Mouse (Mus musculus): Measurements from ENCODE around the gene Arhgef18. TPM values are rescaled to one million over a fixed set of nuclear protein-coding genes. Genes with fewer than 3 reads are reported as not detected.

Gene Arhgef18
- polyA plus RNA-seq, 1 experiment, result 67.7 TPM

DNA sequence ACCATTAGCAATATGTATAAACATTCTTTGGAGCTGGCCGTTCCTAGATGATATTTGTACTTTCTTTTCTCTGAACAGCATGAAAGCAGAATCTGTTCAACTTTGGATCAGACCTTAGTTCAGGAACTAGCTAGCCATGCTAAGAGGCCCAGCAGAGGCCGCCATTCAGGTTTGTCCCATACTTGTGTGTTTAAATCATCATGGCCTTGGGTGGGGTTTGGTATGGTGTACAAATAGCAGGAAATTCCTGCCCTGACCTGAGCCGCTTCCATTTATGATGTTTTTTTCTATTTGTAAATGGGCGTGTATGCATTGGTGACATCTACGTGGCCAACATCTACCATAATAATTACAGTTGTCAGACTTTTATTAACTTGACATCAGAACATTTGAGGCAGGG is 32.4 kb downstream of the Arhgef18 start:
- H3K36me3 ChIP-seq (ENCODE audit: control insufficient read depth, insufficient read depth, low read length, poor library complexity, severe bottlenecking), result peaks cover 29% of the 10 kb centered on the region
- no peak overlapping the region for H3K27ac ChIP-seq (ENCODE audit: insufficient read depth, low read length)
- H3K27me3 ChIP-seq (ENCODE audit: control insufficient read depth, insufficient read depth, low read length, poor library complexity, severe bottlenecking), result no peaks in the 10 kb centered on the region
- H3K4me3 ChIP-seq (ENCODE audit: low read depth, low read length), result no peak overlapping the region
- TF ChIP-seq POLR2A (IDR thresholded peaks at IDR 0.05; ENCODE audit: insufficient read depth, low read length) (no peak), CTCF (IDR thresholded peaks at IDR 0.05; ENCODE audit: low read depth, low read length) (no peak), EP300 (IDR thresholded peaks at IDR 0.05; ENCODE audit: insufficient read depth, low read depth, low read length) (no peak)
- H3K9ac ChIP-seq (ENCODE audit: low read depth, poor library complexity, severe bottlenecking), result no peak overlapping the region
- H3K9me3 ChIP-seq (replicated peaks; ENCODE audit: control insufficient read depth, insufficient read depth, low read length, poor library complexity, severe bottlenecking), result no peaks in the 10 kb centered on the region
- peaks cover 4% of the 10 kb centered on the region for H3K4me1 ChIP-seq (ENCODE audit: control insufficient read depth, insufficient read depth, low read length)

- no peak overlapping the region for H3K4me3 ChIP-seq (ENCODE audit: low read depth, low read length)
- peaks cover 4% of the 10 kb centered on the region for H3K4me1 ChIP-seq (ENCODE audit: control insufficient read depth, insufficient read depth, low read length)
- H3K9ac ChIP-seq (ENCODE audit: low read depth, poor library complexity, severe bottlenecking), result no peak overlapping the region
- H3K27ac ChIP-seq (ENCODE audit: insufficient read depth, low read length), result 0 out of 2 replicates have a peak overlapping the region, but pooled peaks have one; percentile 46
- H3K36me3 ChIP-seq (ENCODE audit: control insufficient read depth, insufficient read depth, low read length, poor library complexity, severe bottlenecking), result peaks cover 34% of the 10 kb centered on the region
- no peaks in the 10 kb centered on the region for H3K9me3 ChIP-seq (replicated peaks; ENCODE audit: control insufficient read depth, insufficient read depth, low read length, poor library complexity, severe bottlenecking)
- no peaks in the 10 kb centered on the region for H3K27me3 ChIP-seq (ENCODE audit: control insufficient read depth, insufficient read depth, low read length, poor library complexity, severe bottlenecking)
- TF ChIP-seq EP300 (IDR thresholded peaks at IDR 0.05; ENCODE audit: insufficient read depth, low read depth, low read length), result no peak
- no peak for TF ChIP-seq CTCF (IDR thresholded peaks at IDR 0.05; ENCODE audit: low read depth, low read length)
Observed at GRCm38 (mm10) chr8:3426211-3426610, 33.4 kb downstream of the Arhgef18 start.

DNA sequence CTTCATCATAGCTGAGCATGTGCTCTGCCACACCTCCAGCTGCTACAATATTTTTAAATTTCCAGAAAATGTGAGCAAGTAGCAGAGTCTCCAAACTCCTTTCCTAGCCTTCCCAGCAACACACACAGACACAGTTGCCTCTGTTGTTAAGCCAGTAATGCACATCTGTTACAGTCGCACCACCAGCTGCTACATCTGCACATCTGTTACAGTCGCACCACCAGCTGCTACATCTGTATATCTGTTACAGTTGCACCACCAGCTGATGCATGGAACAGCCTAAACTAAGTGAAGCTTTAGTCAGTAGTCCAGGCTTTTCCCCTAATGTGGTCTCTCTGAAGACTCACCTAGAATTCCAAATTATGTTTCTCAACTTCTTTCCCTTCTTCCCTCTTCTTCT is 35.6 kb downstream of the Arhgef18 start:
- H3K9me3 ChIP-seq (replicated peaks; ENCODE audit: control insufficient read depth, insufficient read depth, low read length, poor library complexity, severe bottlenecking), result no peaks in the 10 kb centered on the region
- H3K36me3 ChIP-seq (ENCODE audit: control insufficient read depth, insufficient read depth, low read length, poor library complexity, severe bottlenecking), result peaks cover 53% of the 10 kb centered on the region
- H3K4me3 ChIP-seq (ENCODE audit: low read depth, low read length), result no peak overlapping the region
- no peak overlapping the region for H3K27ac ChIP-seq (ENCODE audit: insufficient read depth, low read length)
- TF ChIP-seq EP300 (IDR thresholded peaks at IDR 0.05; ENCODE audit: insufficient read depth, low read depth, low read length) (no peak), POLR2A (IDR thresholded peaks at IDR 0.05; ENCODE audit: insufficient read depth, low read length) (no peak), CTCF (IDR thresholded peaks at IDR 0.05; ENCODE audit: low read depth, low read length) (no peak)
- no peaks in the 10 kb centered on the region for H3K27me3 ChIP-seq (ENCODE audit: control insufficient read depth, insufficient read depth, low read length, poor library complexity, severe bottlenecking)
- no peak overlapping the region for H3K9ac ChIP-seq (ENCODE audit: low read depth, poor library complexity, severe bottlenecking)
- H3K4me1 ChIP-seq (ENCODE audit: control insufficient read depth, insufficient read depth, low read length), result peaks cover 4% of the 10 kb centered on the region

GRCm38 (mm10) chr8:3429966-3430365 is 37.2 kb downstream of the Arhgef18 start:
- Histone ChIP-seq H3K36me3 (ENCODE audit: control insufficient read depth, insufficient read depth, low read length, poor library complexity, severe bottlenecking) (peaks cover 64% of the 10 kb centered on the region), H3K9me3 (replicated peaks; ENCODE audit: control insufficient read depth, insufficient read depth, low read length, poor library complexity, severe bottlenecking) (no peaks in the 10 kb centered on the region)

DNA sequence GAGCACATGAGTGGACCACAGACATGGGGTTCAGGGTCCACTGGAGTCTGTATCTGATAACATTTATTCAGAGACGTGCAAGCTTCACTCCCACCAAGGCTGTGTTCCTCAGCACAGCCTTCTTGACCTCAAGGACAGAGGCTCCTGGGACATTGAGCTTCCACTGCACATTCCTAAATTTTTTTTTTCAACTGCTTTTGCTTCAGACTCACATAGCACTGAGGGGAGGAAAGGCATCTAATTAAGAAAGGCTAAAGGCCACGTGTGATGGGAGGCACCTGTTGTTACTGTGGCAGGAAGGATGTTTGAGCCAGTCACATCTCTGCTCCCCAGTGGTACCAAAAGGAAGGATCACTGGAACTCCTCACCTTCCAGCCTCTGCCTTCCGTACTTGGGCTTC is 38.3 kb downstream of the Arhgef18 start:
- Histone ChIP-seq H3K27ac (ENCODE audit: insufficient read depth, low read length) (no peak overlapping the region), H3K9ac (ENCODE audit: low read depth, poor library complexity, severe bottlenecking) (no peak overlapping the region), H3K4me1 (ENCODE audit: control insufficient read depth, insufficient read depth, low read length) (peaks cover 2% of the 10 kb centered on the region), H3K9me3 (replicated peaks; ENCODE audit: control insufficient read depth, insufficient read depth, low read length, poor library complexity, severe bottlenecking) (no peaks in the 10 kb centered on the region), H3K36me3 (ENCODE audit: control insufficient read depth, insufficient read depth, low read length, poor library complexity, severe bottlenecking) (peaks cover 72% of the 10 kb centered on the region), H3K27me3 (ENCODE audit: control insufficient read depth, insufficient read depth, low read length, poor library complexity, severe bottlenecking) (no peaks in the 10 kb centered on the region), H3K4me3 (ENCODE audit: low read depth, low read length) (no peak overlapping the region)
- TF ChIP-seq POLR2A (IDR thresholded peaks at IDR 0.05; ENCODE audit: insufficient read depth, low read length), result no peak
- no peak for TF ChIP-seq EP300 (IDR thresholded peaks at IDR 0.05; ENCODE audit: insufficient read depth, low read depth, low read length)
- TF ChIP-seq CTCF (IDR thresholded peaks at IDR 0.05; ENCODE audit: low read depth, low read length), result no peak

More at GRCm38 (mm10) chr8:3429966-3430365, 37.2 kb downstream of the Arhgef18 start:
- Histone ChIP-seq H3K27ac (ENCODE audit: insufficient read depth, low read length) (no peak overlapping the region), H3K4me1 (ENCODE audit: control insufficient read depth, insufficient read depth, low read length) (peaks cover 4% of the 10 kb centered on the region), H3K27me3 (ENCODE audit: control insufficient read depth, insufficient read depth, low read length, poor library complexity, severe bottlenecking) (no peaks in the 10 kb centered on the region), H3K4me3 (ENCODE audit: low read depth, low read length) (no peak overlapping the region), H3K9ac (ENCODE audit: low read depth, poor library complexity, severe bottlenecking) (no peak overlapping the region)
- no peak for TF ChIP-seq EP300 (IDR thresholded peaks at IDR 0.05; ENCODE audit: insufficient read depth, low read depth, low read length)
- no peak for TF ChIP-seq POLR2A (IDR thresholded peaks at IDR 0.05; ENCODE audit: insufficient read depth, low read length)
- TF ChIP-seq CTCF (IDR thresholded peaks at IDR 0.05; ENCODE audit: low read depth, low read length), result no peak

- Histone ChIP-seq H3K9ac (ENCODE audit: low read depth, poor library complexity, severe bottlenecking) (no peak overlapping the region), H3K9me3 (replicated peaks; ENCODE audit: control insufficient read depth, insufficient read depth, low read length, poor library complexity, severe bottlenecking) (no peaks in the 10 kb centered on the region), H3K27me3 (ENCODE audit: control insufficient read depth, insufficient read depth, low read length, poor library complexity, severe bottlenecking) (no peaks in the 10 kb centered on the region), H3K4me3 (ENCODE audit: low read depth, low read length) (no peak overlapping the region), H3K27ac (ENCODE audit: insufficient read depth, low read length) (no peak overlapping the region), H3K4me1 (ENCODE audit: control insufficient read depth, insufficient read depth, low read length) (no peaks in the 10 kb centered on the region), H3K36me3 (ENCODE audit: control insufficient read depth, insufficient read depth, low read length, poor library complexity, severe bottlenecking) (peaks cover 87% of the 10 kb centered on the region)
- no peak for TF ChIP-seq EP300 (IDR thresholded peaks at IDR 0.05; ENCODE audit: insufficient read depth, low read depth, low read length)
- TF ChIP-seq CTCF (IDR thresholded peaks at IDR 0.05; ENCODE audit: low read depth, low read length), result no peak
- no peak for TF ChIP-seq POLR2A (IDR thresholded peaks at IDR 0.05; ENCODE audit: insufficient read depth, low read length)
Observed at GRCm38 (mm10) chr8:3436492-3436891, 43.7 kb downstream of the Arhgef18 start.
